Mouse (Mus musculus): Measurements from ENCODE around the gene Iba57. TPM values are rescaled to one million over a fixed set of nuclear protein-coding genes. Genes with fewer than 3 reads are reported as not detected.

Iba57 gene
- polyA plus RNA-seq, 1 experiment from 2014 or later = 5.0 TPM

GRCm38 (mm10) chr11:59174189-59174838 lies 10.8 kb upstream of the Iba57 start:
- H3K27ac ChIP-seq = no peak overlapping the region
- H3K9ac ChIP-seq (replicated peaks) = no peak overlapping the region
- H3K4me2 ChIP-seq = no peak overlapping the region
- no peaks in the 10 kb centered on the region for H3K9me3 ChIP-seq
- peaks cover 75% of the 10 kb centered on the region for H3K27me3 ChIP-seq
- no peaks in the 10 kb centered on the region for H3K36me3 ChIP-seq
- no peak for ATAC-seq (ENCODE audit: insufficient number of reproducible peaks, insufficient read depth, low FRiP score, low TSS enrichment, low read depth)
- no peak overlapping the region for H3K4me3 ChIP-seq (replicated peaks)
- peaks cover 9% of the 10 kb centered on the region; the same call in 1 of the 2 replicates for H3K4me1 ChIP-seq (replicated peaks)
- 52% methylated on average over 6 of the region's 6 CpGs for WGBS

GRCm38 (mm10) chr11:59170549-59170948 lies 7.0 kb upstream of the Iba57 start:
- Histone ChIP-seq H3K27me3 (peaks cover 37% of the 10 kb centered on the region), H3K9me3 (no peaks in the 10 kb centered on the region), H3K27ac (no peak overlapping the region), H3K9ac (replicated peaks) (0 out of 2 replicates have a peak overlapping the region, but pooled peaks have one; percentile 18), H3K4me3 (replicated peaks) (no peak overlapping the region), H3K4me1 (replicated peaks) (no peaks in the 10 kb centered on the region), H3K4me2 (no peak overlapping the region), H3K36me3 (no peaks in the 10 kb centered on the region)
- no peak for ATAC-seq (ENCODE audit: insufficient number of reproducible peaks, insufficient read depth, low FRiP score, low TSS enrichment, low read depth)
- 73% methylated on average over 4 of the region's 4 CpGs for WGBS

GRCm38 (mm10) chr11:59169807-59170206 lies 6.3 kb upstream of the Iba57 start:
- 0 out of 2 replicates have a peak overlapping the region, but pooled peaks have one; percentile 18 for H3K9ac ChIP-seq (replicated peaks)
- H3K4me3 ChIP-seq (replicated peaks) = no peak overlapping the region
- H3K27me3 ChIP-seq = peaks cover 30% of the 10 kb centered on the region
- no peaks in the 10 kb centered on the region for H3K9me3 ChIP-seq
- H3K4me2 ChIP-seq = no peak overlapping the region
- no peak for ATAC-seq (ENCODE audit: insufficient number of reproducible peaks, insufficient read depth, low FRiP score, low TSS enrichment, low read depth)
- WGBS = 49% methylated on average over 3 of the region's 3 CpGs
- H3K27ac ChIP-seq = no peak overlapping the region
- no peaks in the 10 kb centered on the region for H3K36me3 ChIP-seq
- no peaks in the 10 kb centered on the region for H3K4me1 ChIP-seq (replicated peaks)

GRCm38 (mm10) chr11:59165616-59166241 lies 2.2 kb upstream of the Iba57 start:
- Histone ChIP-seq H3K4me1 (replicated peaks) (peaks cover 7% of the 10 kb centered on the region), H3K27ac (no peak overlapping the region), H3K27me3 (no peaks in the 10 kb centered on the region), H3K4me3 (replicated peaks) (no peak overlapping the region), H3K36me3 (no peaks in the 10 kb centered on the region), H3K9ac (replicated peaks) (no peak overlapping the region), H3K9me3 (no peaks in the 10 kb centered on the region), H3K4me2 (no peak overlapping the region)
- WGBS = 67% methylated on average over 2 of the region's 2 CpGs
- no peak for ATAC-seq (ENCODE audit: insufficient number of reproducible peaks, insufficient read depth, low FRiP score, low TSS enrichment, low read depth)

- no peaks in the 10 kb centered on the region for H3K36me3 ChIP-seq
- peak overlapping the region; percentile 64 for H3K4me2 ChIP-seq
- H3K9ac ChIP-seq (replicated peaks) = no peak overlapping the region
- H3K27ac ChIP-seq = no peak overlapping the region
- peak overlapping the region; percentile 78; the same call in 1 of the 2 replicates for H3K4me3 ChIP-seq (replicated peaks)
- H3K9me3 ChIP-seq = no peaks in the 10 kb centered on the region
- peaks cover 7% of the 10 kb centered on the region for H3K4me1 ChIP-seq (replicated peaks)
- 83% methylated on average over 9 of the region's 9 CpGs for WGBS
- H3K27me3 ChIP-seq = no peaks in the 10 kb centered on the region
- ATAC-seq (ENCODE audit: insufficient number of reproducible peaks, insufficient read depth, low FRiP score, low TSS enrichment, low read depth) = no peak
Observed at GRCm38 (mm10) chr11:59164384-59164783, 845 bp upstream of the Iba57 start.

- 58% methylated on average over 9 of the region's 9 CpGs for WGBS
- H3K27ac ChIP-seq = peak overlapping the region; percentile 60; the same call in 1 of the 2 replicates
- no peaks in the 10 kb centered on the region for H3K27me3 ChIP-seq
- H3K4me3 ChIP-seq (replicated peaks) = peak overlapping the region; percentile 78
- H3K4me1 ChIP-seq (replicated peaks) = peaks cover 7% of the 10 kb centered on the region
- no peak overlapping the region for H3K9ac ChIP-seq (replicated peaks)
- no peak; the same call in 1 of the 2 replicates for ATAC-seq (ENCODE audit: insufficient number of reproducible peaks, insufficient read depth, low FRiP score, low TSS enrichment, low read depth)
- H3K4me2 ChIP-seq = peak overlapping the region; percentile 64
- H3K36me3 ChIP-seq = peaks cover 10% of the 10 kb centered on the region
- no peaks in the 10 kb centered on the region for H3K9me3 ChIP-seq
Observed at GRCm38 (mm10) chr11:59162443-59163254, 890 bp downstream of the Iba57 start.

- Histone ChIP-seq H3K4me3 (replicated peaks) (no peak overlapping the region), H3K27me3 (no peaks in the 10 kb centered on the region), H3K4me1 (replicated peaks) (peaks cover 7% of the 10 kb centered on the region), H3K9me3 (no peaks in the 10 kb centered on the region), H3K4me2 (no peak overlapping the region), H3K36me3 (peaks cover 16% of the 10 kb centered on the region), H3K27ac (no peak overlapping the region), H3K9ac (replicated peaks) (no peak overlapping the region)
- WGBS = 80% methylated on average over 5 of the region's 5 CpGs
- ATAC-seq (ENCODE audit: insufficient number of reproducible peaks, insufficient read depth, low FRiP score, low TSS enrichment, low read depth) = no peak
Observed at GRCm38 (mm10) chr11:59161398-59161797, 2.1 kb downstream of the Iba57 start.

- Histone ChIP-seq H3K27me3 (no peaks in the 10 kb centered on the region), H3K9ac (replicated peaks) (no peak overlapping the region; the same call in 1 of the 2 replicates), H3K4me3 (replicated peaks) (no peak overlapping the region), H3K36me3 (peaks cover 25% of the 10 kb centered on the region), H3K9me3 (no peaks in the 10 kb centered on the region), H3K4me2 (no peak overlapping the region), H3K4me1 (replicated peaks) (peaks cover 7% of the 10 kb centered on the region), H3K27ac (no peak overlapping the region)
- 86% methylated on average over 4 of the region's 4 CpGs for WGBS
- no peak for ATAC-seq (ENCODE audit: insufficient number of reproducible peaks, insufficient read depth, low FRiP score, low TSS enrichment, low read depth)
Observed at GRCm38 (mm10) chr11:59159558-59159957, 4.0 kb downstream of the Iba57 start.

GRCm38 (mm10) chr11:59159099-59159498 lies 4.4 kb downstream of the Iba57 start:
- Histone ChIP-seq H3K27ac (no peak overlapping the region), H3K4me1 (replicated peaks) (peaks cover 7% of the 10 kb centered on the region), H3K36me3 (peaks cover 25% of the 10 kb centered on the region), H3K9me3 (no peaks in the 10 kb centered on the region), H3K4me2 (no peak overlapping the region), H3K27me3 (no peaks in the 10 kb centered on the region), H3K9ac (replicated peaks) (no peak overlapping the region), H3K4me3 (replicated peaks) (no peak overlapping the region)
- WGBS = 92% methylated on average over 13 of the region's 13 CpGs
- no peak for ATAC-seq (ENCODE audit: insufficient number of reproducible peaks, insufficient read depth, low FRiP score, low TSS enrichment, low read depth)

- 89% methylated on average over 5 of the region's 5 CpGs for WGBS
- no peak overlapping the region for H3K9ac ChIP-seq (replicated peaks)
- H3K9me3 ChIP-seq = no peaks in the 10 kb centered on the region
- H3K36me3 ChIP-seq = peaks cover 25% of the 10 kb centered on the region
- no peak for ATAC-seq (ENCODE audit: insufficient number of reproducible peaks, insufficient read depth, low FRiP score, low TSS enrichment, low read depth)
- H3K4me1 ChIP-seq (replicated peaks) = no peaks in the 10 kb centered on the region
- H3K4me2 ChIP-seq = no peak overlapping the region
- H3K27ac ChIP-seq = no peak overlapping the region
- no peaks in the 10 kb centered on the region for H3K27me3 ChIP-seq
- no peak overlapping the region for H3K4me3 ChIP-seq (replicated peaks)
Observed at GRCm38 (mm10) chr11:59155900-59156299, 7.6 kb downstream of the Iba57 start.

- H3K4me2 ChIP-seq = no peak overlapping the region
- no peaks in the 10 kb centered on the region for H3K9me3 ChIP-seq
- no peaks in the 10 kb centered on the region for H3K4me1 ChIP-seq (replicated peaks)
- H3K36me3 ChIP-seq = peaks cover 25% of the 10 kb centered on the region
- H3K9ac ChIP-seq (replicated peaks) = no peak overlapping the region
- 86% methylated on average over 7 of the region's 7 CpGs for WGBS
- H3K27ac ChIP-seq = no peak overlapping the region
- ATAC-seq (ENCODE audit: insufficient number of reproducible peaks, insufficient read depth, low FRiP score, low TSS enrichment, low read depth) = no peak
- no peak overlapping the region for H3K4me3 ChIP-seq (replicated peaks)
- no peaks in the 10 kb centered on the region for H3K27me3 ChIP-seq
Observed at GRCm38 (mm10) chr11:59154220-59154619, 9.3 kb downstream of the Iba57 start.
